Mouse (Mus musculus) cerebellum, adult 18-20 months (tissue): ENCODE data around the gene Car11.

Experiments
- DNase-seq, 2 experiments: peaks; one replicate each; pipeline ENCODE4 v3.0.0; 2021

Car11 gene

DNA sequence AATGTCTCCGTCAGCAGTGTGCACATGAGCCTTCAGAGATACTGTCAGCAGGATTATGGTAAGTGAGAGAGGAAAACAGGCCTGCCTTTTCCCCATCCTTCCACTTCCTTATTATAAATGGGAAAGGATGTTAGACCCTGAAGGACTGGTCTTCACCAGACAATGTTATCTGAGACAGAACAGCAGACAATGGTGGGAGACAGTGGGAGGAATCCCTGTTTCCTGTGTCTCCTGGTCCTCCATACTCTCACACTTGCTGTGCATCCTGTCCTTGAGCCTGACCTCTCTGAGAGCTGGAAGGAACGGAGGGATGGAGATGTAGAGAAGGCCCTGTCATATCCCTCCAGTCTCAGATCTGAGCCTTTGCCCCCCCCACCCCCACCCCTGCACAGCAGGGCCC is 7.3 kb upstream of the Car11 start:
- no peak for DNase-seq

DNA sequence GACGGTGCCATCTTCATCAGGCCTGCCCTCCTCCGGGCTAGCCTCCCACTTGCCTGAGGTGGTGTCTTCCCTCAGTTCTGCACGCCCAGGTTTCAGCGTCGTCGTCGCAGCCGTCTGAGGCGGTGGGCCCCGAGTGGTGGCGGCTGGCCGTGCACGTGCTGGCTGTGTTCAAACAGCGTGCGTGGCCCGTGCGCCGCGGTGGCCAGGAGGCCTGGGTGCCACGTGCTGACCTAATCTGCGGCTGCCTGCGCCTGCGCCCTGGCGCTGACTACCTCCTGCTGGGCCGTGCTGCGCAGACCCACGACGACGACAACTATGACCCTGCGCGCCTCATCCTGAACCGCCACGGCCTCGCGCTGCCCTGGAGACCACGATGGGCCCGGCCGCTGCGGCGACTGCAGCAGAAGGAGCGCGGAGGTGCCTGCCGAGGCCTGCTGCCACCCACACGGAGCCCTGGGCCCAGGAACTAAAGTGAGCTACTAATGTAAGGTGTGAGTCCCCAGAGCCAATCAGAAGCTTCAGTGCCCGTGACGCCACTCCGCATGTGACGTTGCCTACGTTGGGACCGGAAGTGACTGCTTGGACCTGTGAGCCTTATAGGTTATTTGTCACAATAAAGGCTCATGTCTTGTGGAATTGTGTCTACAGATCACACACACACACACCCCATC is 5.6 kb upstream of the Car11 start, which contains the start of gene Sec1:
TSS of gene Sec1 (minus strand) at position 482 of the 671 bp plus-strand sequence.
- no peak for DNase-seq

DNA sequence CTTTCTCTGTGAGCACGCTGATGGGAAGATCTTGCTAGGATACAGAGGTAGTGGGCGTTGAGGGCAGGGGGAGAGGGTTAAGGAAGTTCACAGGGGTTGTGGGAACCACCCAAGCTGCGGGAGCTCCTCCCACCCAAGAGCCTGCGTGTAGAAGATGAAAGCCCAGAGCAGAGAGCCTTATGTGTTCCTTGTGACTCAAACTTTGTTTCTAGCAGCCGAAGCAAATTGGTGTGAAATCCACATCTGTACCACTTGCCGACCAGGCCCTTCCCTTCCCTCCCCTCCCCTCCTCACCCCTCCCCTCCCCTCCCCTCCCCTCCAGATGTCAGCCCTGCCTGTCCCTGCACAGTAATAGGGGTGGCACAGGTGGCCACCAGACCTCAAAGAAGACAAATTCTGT is 4.5 kb upstream of the Car11 start:
- no peak for DNase-seq

DNA sequence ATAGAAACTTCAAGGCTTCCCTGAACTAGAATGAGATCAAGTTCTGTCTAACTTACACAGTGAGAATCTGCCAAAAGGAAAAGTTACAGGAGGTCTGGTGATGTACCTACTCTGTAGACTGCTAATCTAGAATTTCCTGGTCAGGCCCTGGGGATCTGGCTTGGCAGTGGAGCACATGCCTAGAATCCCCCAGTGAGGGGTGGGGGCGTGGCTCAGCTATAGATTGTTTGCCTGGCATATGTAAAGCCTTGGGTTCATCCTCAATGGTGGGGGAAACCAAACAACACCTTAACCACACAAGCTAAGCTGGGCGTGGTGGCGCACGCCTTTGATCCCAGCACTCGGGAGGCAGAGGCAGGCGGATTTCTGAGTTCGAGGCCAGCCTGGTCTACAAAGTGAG is 1.7 kb upstream of the Car11 start:
- DNase-seq = no peak

DNA sequence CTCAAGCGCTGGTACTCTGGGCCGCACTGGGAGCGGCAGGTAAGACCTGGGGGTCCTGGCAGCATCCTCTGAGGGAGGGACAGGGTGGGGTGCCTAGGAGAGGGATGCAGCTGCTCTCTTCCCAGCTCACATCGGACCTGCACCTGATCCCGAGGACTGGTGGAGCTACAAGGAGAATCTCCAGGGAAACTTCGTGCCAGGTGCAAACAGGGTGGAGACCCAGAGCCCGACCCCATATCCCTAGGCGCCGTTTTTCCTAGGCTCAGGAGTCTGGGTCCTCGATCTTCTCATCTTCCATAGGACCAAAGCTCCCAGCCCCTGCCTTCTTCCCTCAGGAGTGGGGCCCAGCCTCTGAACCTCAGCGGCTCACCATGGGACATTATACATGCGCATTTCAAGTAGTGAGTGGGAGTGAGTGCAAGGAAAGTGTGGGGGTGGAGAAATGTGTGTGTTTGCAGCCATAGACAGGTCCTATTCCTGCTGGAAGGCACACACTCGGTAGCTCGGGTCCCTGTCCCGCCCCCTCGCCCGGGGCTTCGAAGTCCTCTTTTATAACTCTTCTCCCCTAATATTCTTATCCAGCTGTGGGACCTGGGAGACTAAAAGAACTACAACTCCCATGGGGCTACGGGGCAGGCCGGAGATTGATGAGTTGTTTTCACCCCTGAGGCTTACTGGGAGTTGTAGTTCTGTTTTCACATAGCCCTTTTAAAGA is 815 bp downstream of the Car11 start:
- DNase-seq = peak; percentile 84 to 87

DNA sequence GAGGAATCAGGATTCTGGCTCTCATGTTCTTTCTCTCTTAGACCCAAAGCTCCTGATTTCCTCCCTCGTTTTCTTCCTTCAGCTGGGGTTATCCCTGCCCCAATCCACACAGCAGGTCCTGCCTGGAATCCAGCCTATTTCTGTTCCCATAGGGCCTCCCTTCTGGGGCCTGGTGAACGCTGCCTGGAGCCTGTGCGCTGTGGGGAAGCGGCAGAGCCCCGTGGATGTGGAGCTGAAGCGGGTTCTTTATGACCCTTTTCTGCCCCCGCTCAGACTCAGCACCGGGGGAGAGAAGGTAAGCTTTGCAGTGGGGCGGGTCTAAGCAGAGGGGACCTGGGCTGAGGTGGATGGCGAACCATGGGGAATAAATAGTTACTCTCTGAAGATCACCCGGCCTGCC is 1.4 kb downstream of the Car11 start:
- peak in 1 of 2 experiments; percentile 60 for DNase-seq

DNA sequence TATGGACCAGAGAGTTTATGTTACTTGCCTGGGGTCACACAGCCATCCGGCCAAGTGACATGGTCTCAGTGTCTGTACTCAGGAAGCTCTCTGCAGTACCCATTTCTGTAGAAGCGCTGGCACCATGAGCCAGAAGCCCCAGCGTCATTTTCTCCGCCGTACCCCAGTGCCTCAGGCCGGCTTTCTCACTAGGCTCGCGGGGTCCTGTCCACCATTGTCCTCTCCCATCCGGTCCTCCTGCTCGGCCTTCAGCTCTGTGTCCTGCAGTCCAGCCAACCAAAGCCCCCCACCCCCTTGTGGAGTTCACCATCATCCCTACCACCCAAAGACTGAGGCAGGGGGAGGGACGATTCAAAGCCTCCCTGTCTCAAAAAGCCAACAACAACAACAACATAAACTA is 2.0 kb downstream of the Car11 start:
- DNase-seq = peak in 1 of 2 experiments; percentile 22

DNA sequence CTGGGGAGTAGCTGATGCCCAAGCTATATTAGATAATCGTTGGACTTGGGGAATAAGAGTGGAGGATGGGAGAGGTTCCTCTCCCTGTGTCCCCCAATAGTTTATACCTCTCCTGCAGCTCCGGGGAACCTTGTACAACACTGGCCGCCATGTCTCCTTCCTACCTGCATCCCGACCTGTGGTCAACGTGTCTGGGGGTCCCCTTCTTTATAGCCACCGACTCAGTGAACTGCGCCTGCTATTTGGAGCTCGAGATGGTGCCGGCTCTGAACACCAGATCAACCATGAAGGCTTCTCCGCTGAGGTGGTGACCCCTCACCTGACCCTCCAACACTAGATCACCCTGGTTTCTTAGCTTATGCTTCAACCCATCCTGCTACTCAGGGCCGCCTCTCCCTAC is 2.7 kb downstream of the Car11 start:
- DNase-seq = peak in 1 of 2 experiments; percentile 21

DNA sequence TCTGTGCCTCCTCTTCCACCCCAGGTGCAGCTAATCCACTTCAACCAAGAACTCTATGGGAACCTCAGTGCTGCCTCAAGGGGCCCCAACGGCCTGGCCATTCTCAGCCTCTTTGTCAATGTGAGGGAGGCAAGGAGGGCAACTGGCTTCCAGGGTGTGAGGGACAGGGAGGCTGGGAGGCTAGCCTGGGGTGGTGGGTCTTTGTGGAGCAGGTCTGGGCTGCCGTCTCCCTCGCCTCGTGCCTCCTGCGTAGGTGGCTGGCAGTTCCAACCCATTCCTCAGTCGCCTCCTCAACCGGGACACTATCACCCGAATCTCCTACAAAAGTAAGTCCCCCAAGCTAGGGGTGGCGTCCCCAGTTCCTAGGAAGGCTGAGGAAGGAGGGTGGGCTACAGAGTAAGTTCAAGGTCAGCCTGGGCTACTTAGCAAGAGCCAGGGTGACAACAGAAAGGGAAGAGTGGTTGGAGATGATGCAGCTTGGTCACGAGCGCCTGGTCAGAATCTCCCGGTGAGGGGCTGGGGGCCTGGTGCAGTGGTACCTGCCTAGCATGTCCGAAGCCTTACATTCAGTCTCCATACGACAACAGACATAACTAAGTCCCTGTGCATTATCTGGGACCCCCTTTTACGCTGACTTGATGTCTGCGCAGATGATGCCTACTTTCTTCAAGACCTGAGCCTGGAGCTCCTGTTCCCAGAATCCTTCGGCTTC is 3.3 kb downstream of the Car11 start:
- DNase-seq = peak in 1 of 2 experiments; percentile 23

- no peak for DNase-seq
These were observed 3.9 kb downstream of the Car11 start for GRCm38 (mm10) chr7:45703521-45704033.

DNA sequence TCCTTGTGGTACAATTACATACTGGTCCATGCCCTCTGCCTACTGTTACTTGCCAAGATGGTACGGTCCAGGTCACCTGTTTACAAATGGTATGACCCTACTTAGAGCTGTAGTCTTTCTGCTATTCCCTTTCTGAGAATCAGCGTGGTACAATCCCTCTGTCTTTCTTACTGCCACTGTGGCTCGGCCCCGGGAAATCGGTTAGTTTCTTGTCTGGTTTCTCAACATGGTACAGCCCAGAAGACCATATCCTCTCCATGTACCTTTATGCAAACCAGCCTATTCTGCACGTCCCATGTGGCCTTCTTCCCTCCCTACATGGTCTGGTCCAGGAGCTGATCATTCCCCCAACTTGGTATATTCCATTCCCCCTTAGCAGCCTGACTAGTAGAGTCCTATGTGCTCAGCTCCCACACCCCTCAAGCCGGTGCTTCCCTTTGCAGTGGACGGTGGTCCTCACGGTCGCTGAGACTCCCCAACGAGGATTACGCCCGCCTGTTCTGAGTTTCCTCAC is 4.5 kb downstream of the Car11 start:
- peak; percentile 71 to 74 for DNase-seq

GRCm38 (mm10) chr7:45704730-45705442 is 5.2 kb downstream of the Car11 start, which contains the start of gene Dbp:
Dbp (plus strand) TSS chr7:45705088.
- peak; percentile 97 to 100 for DNase-seq

GRCm38 (mm10) chr7:45705443-45705864 is 5.8 kb downstream of the Car11 start:
- DNase-seq = no peak

DNA sequence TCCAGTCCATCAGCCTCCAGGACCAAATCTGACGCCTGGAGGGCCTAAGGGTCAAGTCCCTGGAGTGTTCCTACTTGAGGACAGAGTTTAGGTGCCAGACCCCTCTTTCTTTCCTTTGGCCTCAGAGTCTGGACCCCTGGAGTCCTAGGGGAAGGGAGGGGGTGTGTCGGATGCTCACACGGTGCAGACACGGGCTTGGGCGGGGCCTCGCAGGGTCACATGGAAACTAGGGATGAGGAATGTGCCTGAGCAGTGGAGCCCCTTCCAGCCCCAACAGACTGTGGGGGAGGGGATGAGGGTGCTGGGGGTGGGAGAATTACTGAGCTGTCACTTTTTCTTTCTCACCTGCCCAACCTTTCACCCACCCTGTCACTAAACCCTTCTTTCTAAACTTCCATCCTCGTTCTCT is 6.2 kb downstream of the Car11 start:
- DNase-seq = peak; percentile 70 to 74

- peak; percentile 80 to 89 for DNase-seq
These were observed 7.1 kb downstream of the Car11 start for GRCm38 (mm10) chr7:45706721-45707241.

DNA sequence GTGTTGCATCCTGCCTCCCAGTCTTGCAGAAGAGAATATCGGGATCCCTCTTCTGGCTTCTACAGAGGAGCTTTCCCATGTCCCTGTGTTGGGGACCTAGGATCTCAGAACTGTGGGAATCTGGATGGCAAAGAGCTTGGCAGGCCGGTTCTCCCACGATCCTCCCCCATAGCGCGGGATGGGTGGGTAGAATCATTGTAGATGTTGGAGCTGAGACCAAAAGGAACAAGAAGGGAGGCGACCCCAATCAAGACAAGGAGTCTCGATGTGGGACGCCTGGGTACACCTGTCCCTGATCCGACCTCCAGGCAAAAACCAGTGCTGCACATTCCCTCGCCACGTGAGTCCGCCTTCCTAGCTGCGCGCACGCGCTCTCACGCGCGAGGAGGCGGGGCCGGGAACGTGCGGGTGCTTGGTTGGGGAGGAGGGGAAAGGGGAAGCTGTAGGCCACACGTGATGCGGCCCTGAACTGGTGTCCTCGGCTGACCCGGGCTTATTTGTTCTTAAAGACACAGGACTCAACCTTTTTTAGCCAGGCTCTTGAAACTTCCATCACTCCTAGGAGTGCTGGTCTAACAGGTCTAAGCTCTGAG is 7.8 kb downstream of the Car11 start:
- peak; percentile 95 to 96 for DNase-seq

DNA sequence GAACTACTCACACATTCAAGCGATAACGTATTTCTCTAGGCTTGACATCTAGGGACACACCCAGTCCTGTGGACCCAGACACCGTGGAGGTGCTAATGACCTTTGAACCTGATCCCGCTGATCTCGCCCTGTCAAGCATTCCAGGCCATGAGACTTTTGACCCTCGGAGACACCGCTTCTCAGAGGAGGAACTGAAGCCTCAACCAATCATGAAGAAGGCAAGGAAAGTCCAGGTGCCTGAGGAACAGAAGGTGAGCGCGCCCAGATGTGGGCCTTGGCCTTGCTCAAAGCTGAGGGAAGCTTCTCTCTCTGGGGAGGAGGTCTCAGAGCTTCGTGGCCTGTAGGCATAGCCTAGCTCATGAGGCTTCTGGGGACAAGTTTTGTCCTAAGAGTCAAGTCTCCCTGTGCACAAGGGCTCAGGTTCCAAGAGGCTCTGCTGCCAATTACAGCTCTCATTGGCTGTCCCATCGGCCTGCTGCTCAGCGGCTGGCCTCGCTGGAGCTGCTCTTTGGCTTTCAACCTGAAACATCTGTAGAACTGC is 8.6 kb downstream of the Car11 start:
- DNase-seq = peak in 1 of 2 experiments; percentile 43

- DNase-seq = peak in 1 of 2 experiments; percentile 23
These were observed 9.4 kb downstream of the Car11 start for GRCm38 (mm10) chr7:45709036-45709435.

- peak in 1 of 2 experiments; percentile 22 for DNase-seq
These were observed 10.2 kb downstream of the Car11 start for GRCm38 (mm10) chr7:45709677-45710355.

DNA sequence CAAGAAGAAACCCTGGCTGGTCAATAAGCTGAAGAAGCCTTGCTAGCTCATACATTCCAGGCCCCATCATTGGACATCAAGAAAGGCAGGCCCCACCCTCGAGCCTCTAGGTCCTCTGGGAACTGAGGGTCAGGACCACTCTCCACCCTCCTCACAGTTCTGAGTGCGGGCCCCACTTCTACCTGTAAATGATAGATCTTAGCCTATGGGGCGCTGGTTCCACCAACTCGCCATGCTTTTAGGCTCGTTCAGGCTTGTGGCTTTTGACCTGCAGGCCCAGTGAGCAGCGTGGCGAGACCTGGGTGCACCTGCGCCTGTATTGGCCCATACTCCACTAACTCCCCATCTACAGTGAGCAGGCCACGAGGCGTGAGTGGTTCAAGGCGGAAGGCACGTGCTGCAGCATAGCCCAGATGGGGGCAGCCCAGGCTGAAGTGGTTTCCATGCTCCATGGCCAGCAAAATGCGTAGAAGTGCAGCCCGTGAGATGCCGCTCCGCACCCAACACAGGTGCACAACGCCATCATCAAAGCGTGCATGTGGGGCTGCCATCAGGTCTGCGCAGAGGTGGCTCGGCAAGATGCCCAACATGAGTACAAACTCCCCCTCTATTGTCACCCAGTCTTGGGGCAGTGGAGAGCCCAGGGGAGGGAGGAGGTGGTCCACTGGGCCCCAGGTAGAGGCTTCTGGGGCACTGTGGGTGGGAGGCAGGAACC is 11.0 kb downstream of the Car11 start:
- DNase-seq = peak in 1 of 2 experiments; percentile 17
